Mouse (Mus musculus) adrenal gland, adult (tissue): Measurements from ENCODE around the gene H1foo.

ENCODE experiments used
- DNase-seq, 2 experiments: peaks; one replicate each; pipeline ENCODE4 v3.0.0; 2022 to 2023; ENCODE audit warnings: low spot score in 1 of 2; ENCODE audit not compliant: inconsistent age in 2 of 2

Gene H1foo

GRCm38 (mm10) chr6:115944638-115945037 is at the start of gene H1foo:
TSS of gene H1foo (plus strand) at chr6:115944938.
- no peak for DNase-seq

- no peak for DNase-seq
Measured at GRCm38 (mm10) chr6:115896346-115896745, 48.4 kb upstream of the H1foo start.

DNA sequence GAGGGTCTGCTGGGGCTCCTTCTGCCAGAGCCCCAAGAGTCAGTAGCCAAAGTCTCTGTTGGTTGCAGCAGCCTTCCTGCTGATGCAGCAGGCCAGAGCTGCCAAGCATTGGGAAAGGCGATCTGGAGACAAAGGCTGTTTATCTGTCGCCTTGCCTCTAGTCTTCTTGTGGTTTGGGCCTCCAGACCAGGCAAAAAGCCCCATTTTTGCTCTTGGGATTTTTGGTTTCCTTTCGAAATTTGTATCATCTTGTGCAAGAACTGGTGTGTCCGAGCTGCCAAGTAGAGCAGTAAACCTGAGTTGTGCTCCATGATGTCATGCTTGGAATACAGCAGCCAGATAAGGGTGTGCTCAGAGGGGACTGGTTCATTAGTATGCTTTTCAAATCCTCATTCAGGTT is 47.6 kb upstream of the H1foo start:
- peak in 1 of 2 experiments; percentile 77 for DNase-seq

DNA sequence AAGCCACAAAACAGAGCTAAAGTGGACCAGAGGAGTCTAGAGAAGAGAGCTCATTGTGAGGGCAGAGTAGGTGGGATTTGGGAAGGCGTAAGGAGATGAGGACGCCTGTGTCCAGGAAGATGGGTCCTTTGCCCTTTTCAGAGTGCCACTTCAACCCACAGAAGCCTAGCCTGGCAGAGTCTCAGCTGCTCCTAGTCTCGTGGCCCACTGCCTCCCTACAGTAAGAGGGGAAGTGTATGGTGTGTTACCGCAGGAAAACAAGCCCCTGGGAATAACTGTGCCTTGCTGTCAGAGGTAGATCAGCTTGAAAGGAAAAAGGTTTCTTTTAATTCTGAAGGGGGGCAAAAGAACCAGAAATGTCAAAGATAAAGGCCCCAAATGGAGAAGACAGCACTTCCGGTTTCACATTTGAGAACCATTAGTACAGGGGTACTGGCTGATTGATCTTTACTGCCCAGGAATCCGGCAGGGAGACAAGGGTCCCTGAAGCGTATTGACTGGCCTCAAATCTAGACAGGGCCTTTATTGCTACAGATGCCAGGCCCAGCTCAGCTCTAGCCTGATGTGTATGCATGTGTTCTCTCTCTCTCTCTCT is 46.7 kb upstream of the H1foo start:
- DNase-seq = no peak

DNA sequence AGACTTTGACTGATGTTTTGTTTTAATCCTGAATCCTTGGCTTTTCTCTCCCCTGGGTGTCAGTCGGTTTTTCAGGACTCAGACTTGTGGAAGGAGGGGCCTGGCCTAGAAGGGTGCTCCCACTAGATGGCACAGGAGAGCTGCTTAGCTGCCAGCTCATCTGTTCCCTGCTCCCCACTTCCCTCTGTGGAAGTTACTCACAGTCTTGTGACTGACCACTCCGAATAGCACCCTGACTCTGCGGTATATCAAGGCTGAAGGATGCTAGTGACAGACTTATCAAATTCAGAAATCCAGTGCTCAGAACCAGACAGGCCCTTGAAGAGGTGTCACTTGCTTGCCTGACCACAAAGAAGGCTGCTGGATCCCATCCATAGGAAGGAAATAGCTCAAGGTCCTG is 43.7 kb upstream of the H1foo start:
- DNase-seq = peak; percentile 89 to 96

GRCm38 (mm10) chr6:115901489-115901931 is 43.2 kb upstream of the H1foo start:
- peak; percentile 70 to 90 for DNase-seq

DNA sequence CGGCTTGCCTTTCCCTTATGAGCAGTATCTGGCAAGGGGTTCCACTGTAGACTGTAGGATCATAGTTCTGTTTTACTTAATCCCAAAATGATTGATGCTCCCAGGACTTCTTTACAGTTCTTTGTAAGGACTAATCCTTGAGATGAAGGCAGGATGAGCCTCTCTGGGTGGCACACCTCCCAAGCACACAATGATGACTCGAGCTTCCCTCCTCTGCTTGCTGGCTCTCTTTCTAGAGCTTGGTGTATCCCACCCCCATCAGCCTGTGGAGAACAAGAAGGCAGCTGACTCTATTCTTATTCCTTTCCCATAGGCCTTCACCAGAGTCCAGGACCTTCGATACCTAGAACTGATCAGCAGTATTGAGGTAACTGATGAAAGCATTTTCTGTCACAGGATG is 42.2 kb upstream of the H1foo start:
- no peak for DNase-seq

- peak in 1 of 2 experiments; percentile 56 for DNase-seq
Measured at GRCm38 (mm10) chr6:115905568-115905967, 39.2 kb upstream of the H1foo start.

- DNase-seq = peak in 1 of 2 experiments; percentile 73
Measured at GRCm38 (mm10) chr6:115906455-115906854, 38.3 kb upstream of the H1foo start.

DNA sequence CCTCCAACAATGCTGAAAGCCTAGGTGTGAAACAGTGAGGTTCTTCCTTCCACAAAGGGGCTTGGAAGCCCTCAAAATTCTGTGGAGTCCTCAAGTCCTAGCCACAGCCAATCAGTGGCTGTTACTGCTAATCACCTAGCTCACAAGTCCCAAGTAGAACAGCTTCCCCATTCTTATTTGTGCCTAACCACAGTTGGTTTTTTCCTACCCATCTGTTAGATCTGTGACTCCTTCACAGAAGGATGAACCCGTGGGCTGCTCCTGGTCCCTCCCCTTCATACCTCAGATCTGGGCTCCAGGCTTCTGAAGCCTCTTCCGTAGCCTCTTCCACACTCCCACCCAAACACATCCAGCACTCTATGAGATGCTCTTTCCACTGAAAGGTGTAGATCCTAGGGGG is 37.9 kb upstream of the H1foo start:
- no peak for DNase-seq

GRCm38 (mm10) chr6:115908421-115908982 is 36.2 kb upstream of the H1foo start:
- peak; percentile 64 to 86 for DNase-seq

- DNase-seq = no peak
Measured at GRCm38 (mm10) chr6:115909052-115909451, 35.7 kb upstream of the H1foo start.

- DNase-seq = peak; percentile 75 to 82
Measured at GRCm38 (mm10) chr6:115909940-115910339, 34.8 kb upstream of the H1foo start.

DNA sequence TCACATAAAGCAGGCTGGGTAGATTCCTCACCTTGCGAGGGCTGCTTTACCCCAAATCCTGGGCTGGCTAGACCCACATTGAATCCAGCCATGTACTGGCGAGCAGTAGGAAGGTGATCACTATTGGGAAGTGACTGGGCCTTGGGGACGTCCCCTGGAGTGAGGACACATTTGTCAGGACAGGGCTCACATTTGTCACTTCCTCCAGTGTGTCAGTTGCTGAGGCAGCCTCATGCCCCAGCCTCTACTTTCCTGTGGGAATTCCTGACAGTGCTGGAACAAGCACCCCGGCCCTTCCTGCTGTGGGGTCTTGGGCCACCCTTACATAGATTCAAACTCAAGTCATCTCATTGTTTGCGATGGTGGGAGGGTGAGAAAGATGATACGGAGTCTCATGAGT is 33.0 kb upstream of the H1foo start:
- DNase-seq = peak in 1 of 2 experiments; percentile 62

GRCm38 (mm10) chr6:115913482-115913881 is 31.3 kb upstream of the H1foo start:
- DNase-seq = no peak

GRCm38 (mm10) chr6:115914511-115915202 is 30.1 kb upstream of the H1foo start:
- no peak for DNase-seq

DNA sequence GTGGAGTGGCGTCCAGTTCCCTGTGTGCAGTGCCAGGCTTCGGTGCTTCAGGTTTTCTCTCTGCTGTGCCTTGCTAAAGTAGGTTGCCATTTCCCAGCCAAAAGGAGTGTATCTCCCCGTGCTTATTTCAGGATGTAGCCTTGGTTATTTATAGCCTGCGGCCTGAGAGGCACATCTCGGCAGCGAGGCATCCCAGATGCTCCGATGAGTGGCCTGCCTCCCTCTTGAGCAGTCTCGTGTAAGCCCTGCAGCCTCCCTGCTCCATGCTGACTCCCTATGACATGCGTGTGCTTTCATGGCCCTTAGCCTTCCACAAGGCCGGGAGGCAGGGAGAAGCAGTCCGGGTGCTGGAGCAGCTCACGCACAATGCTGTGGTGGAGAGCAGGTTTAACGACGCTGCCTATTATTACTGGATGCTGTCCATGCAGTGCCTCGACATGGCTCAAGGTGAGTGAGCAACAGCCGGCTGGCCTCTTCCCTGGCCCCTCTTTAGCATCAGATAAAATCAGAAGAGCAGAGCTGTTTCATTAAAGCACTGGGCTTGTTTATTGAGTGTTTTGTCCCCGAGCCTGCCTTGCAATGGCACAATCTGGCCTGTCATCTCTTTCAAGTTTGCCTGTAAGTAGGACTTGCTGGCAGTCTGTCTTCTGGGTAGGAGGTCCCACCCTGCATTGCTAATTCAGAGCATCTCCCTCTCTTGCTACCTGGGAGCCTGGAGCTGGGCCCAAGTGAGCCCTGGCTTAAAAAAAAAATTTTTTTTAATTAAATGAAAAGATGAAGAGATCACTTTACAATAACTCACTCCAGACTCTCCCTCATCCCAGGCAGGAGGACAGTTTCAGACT is 28.9 kb upstream of the H1foo start:
- DNase-seq = peak in 1 of 2 experiments; percentile 78

- DNase-seq = no peak
Measured at GRCm38 (mm10) chr6:115916611-115917010, 28.1 kb upstream of the H1foo start.

- no peak for DNase-seq
Measured at GRCm38 (mm10) chr6:115918615-115919014, 26.1 kb upstream of the H1foo start.

- DNase-seq = no peak
Measured at GRCm38 (mm10) chr6:115919876-115920275, 24.9 kb upstream of the H1foo start.

GRCm38 (mm10) chr6:115924829-115925228 is 19.9 kb upstream of the H1foo start:
- peak in 1 of 2 experiments; percentile 62 for DNase-seq
